Mouse (Mus musculus) stomach, embryonic 14.5 days (tissue): Measurements from ENCODE around the gene Gspt2. TPM values are rescaled to one million over a fixed set of nuclear protein-coding genes. Genes with fewer than 3 reads are reported as not detected.
"Not testable (repeated sequence)": the region's sequence is repeated elsewhere in the genome, so short reads cannot be mapped to it uniquely, and the experiment has no call there.

Experiments used
- ATAC-seq: fragments of 200-750 bp; cut with Nextera tagmentation; 2 replicates; pipeline ENCODE4 v1.8.0; 2017; ENCODE audit warnings: low read depth, moderate TSS enrichment; ENCODE audit not compliant: insufficient number of reproducible peaks, insufficient read depth, low FRiP score
- H3K27ac ChIP-seq: fragments of 300-500 bp; sonication (generic); 2 replicates; pipeline ENCODE4 v1.5.1; 2014; ENCODE audit warnings: mild to moderate bottlenecking, low read length, moderate library complexity, mixed read lengths
- H3K27me3 ChIP-seq: fragments of 300-500 bp; sonication (generic); 2 replicates; pipeline ENCODE4 v1.6.1; 2014; ENCODE audit warnings: low read length, control low read depth, mixed read lengths; ENCODE audit not compliant: control insufficient read depth, insufficient read depth
- H3K36me3 ChIP-seq: fragments of 300-500 bp; sonication (generic); 2 replicates; pipeline ENCODE4 v1.6.1; 2014; ENCODE audit warnings: mild to moderate bottlenecking, control low read depth, low read length, moderate library complexity, mixed read lengths; ENCODE audit not compliant: control insufficient read depth, insufficient read depth
- H3K4me1 ChIP-seq: fragments of 300-500 bp; sonication (generic); 2 replicates; pipeline ENCODE4 v1.6.1; 2014; ENCODE audit warnings: low read length, control low read depth, mixed read lengths; ENCODE audit not compliant: control insufficient read depth, insufficient read depth
- H3K4me2 ChIP-seq: fragments of 300-500 bp; sonication (generic); replicated peaks from 2 replicates; pipeline ENCODE4 v1.6.1; 2014; ENCODE audit warnings: low read depth, low read length, control low read depth
- H3K4me3 ChIP-seq: fragments of 300-500 bp; sonication (generic); 2 replicates; pipeline ENCODE4 v1.5.1; 2014; ENCODE audit warnings: low read depth, low read length, control low read depth
- H3K9ac ChIP-seq: fragments of 300-500 bp; sonication (generic); replicated peaks from 2 replicates; pipeline ENCODE4 v1.6.1; 2014; ENCODE audit warnings: low read depth, mild to moderate bottlenecking, control low read depth, low read length, moderate library complexity, mixed read lengths
- H3K9me3 ChIP-seq: fragments of 300-500 bp; sonication (generic); 2 replicates; pipeline ENCODE4 v1.6.1; 2016; ENCODE audit warnings: low read depth, low read length, control low read depth; ENCODE audit not compliant: control insufficient read depth
- WGBS: fragments of 180-500 bp; shearing (Covaris S2); extraction: QIAGEN DNeasy Blood & Tissue Kit; methylation state at CpG from one replicate; pipeline ENCODE4 v1.1.7; 2014; 5-methylcytosine and 5-hydroxymethylcytosine counted together
- polyA plus RNA-seq: library from polyadenylated mRNA; unstranded; fragments of >200 nt; fragmentation: Nextera tagmentation; extraction: Ambion mirVana; gene quantifications from 2 replicates; pipeline ENCODE4 v1.2.1, GENCODE M21; 2014

The Gspt2 gene
- polyA plus RNA-seq, 1 experiment from 2014 or later, result 7.2 TPM

DNA sequence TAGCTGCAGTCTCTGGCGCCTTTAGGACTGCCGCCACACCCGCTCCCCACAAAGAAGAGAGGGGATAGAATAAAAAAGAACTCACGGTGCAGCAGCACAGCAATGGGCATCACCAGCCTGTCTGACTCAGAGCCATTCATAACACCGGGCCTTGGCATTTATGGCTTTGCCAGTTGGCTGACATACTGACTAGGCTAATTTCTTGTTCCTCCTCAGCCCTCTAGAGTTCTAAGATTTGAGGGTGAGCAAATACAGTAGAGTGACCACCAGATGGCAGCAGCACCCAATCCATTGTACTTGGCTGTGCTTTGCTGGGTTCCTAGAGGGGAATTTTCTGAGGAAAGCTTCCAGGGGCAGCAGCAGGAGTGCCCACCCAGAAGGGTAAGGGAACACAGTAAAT is 53.7 kb downstream of the Gspt2 start:
- not testable (repeated sequence) for H3K9ac ChIP-seq, H3K4me1 ChIP-seq, H3K4me2 ChIP-seq, H3K27me3 ChIP-seq, H3K4me3 ChIP-seq, H3K9me3 ChIP-seq, ATAC-seq, H3K27ac ChIP-seq, H3K36me3 ChIP-seq
- WGBS, result 86% methylated on average over 5 of the region's 5 CpGs

Other genes with a start within 250 kb of the Gspt2 start
- 664 and 698 TPM in 2 replicates for gene Maged1, start 93.9 kb upstream of the Gspt2 start, polyA plus RNA-seq
- 2.4 TPM in 2 replicates for gene Zxdb, start 88.5 kb downstream of the Gspt2 start, polyA plus RNA-seq